8 mouse cellular contexts compared by ENCODE assay signal in the genomic region with DNA sequence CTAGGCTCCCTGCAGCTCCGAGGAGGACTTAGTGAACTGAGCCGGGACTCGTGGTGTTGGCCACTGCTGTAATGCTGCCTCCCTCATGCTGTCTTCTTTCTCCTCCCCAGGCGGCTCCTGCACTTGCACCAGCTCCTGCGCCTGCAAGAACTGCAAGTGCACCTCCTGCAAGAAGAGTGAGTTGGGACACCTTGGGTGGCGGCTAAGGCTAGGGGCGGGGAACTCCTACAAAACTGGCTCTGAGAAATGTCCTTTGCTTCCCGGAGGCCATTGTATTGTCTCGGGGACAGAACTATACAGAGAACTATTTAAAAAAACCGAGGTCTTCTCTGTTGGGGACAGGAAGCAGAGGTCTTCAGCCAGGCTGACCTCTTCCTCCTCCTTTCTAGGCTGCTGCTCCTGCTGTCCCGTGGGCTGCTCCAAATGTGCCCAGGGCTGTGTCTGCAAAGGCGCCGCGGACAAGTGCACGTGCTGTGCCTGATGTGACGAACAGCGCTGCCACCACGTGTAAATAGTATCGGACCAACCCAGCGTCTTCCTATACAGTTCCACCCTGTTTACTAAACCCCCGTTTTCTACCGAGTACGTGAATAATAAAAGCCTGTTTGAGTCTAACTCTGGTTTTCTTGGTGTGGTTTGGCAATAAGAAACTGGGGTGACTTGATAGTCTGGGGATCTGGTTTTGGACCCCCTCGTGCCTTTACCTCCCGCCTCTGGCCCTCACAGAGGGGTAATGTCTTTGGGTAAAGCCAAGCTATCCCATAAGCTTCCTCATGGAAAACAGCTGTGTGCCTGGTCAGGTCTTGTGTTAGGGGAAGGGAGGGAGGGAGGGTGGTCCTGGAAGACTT. TPM values are rescaled to one million over a fixed set of nuclear protein-coding genes. Genes with fewer than 3 reads are reported as not detected.
DNase-seq lines count a peak whose midpoint lies in the region; ATAC-seq lines count a peak whose summit lies in the region.

No protein-coding gene starts in this region.

- H3K4me2 ChIP-seq in heart, embryonic 11.5 days = peak overlapping the region; percentile 93
- peak overlapping the region; percentile 66 for H3K4me2 ChIP-seq in midbrain, embryonic 14.5 days (ENCODE audit: low read length)

- no peaks in the 10 kb centered on the region for H3K9me3 ChIP-seq in heart, embryonic 11.5 days (replicated peaks; ENCODE audit: control insufficient read depth, low read length)
- no peaks in the 10 kb centered on the region for H3K9me3 ChIP-seq in midbrain, embryonic 14.5 days (ENCODE audit: control insufficient read depth, low read length)

- no peaks in the 10 kb centered on the region for H3K4me1 ChIP-seq in heart, embryonic 11.5 days (ENCODE audit: control insufficient read depth, insufficient read depth, low read length)
- peaks cover 14% of the 10 kb centered on the region for H3K4me1 ChIP-seq in midbrain, embryonic 14.5 days (ENCODE audit: control insufficient read depth, insufficient read depth, low read length)

- H3K27ac ChIP-seq in heart, embryonic 11.5 days (ENCODE audit: low read depth, low read length) = peak overlapping the region; percentile 66
- H3K27ac ChIP-seq in midbrain, embryonic 14.5 days (replicated peaks; ENCODE audit: low read depth, low read length) = no peak overlapping the region

- H3K4me3 ChIP-seq in heart, embryonic 11.5 days (ENCODE audit: low read depth, low read length) = peak overlapping the region; percentile 58
- H3K4me3 ChIP-seq in midbrain, embryonic 14.5 days (replicated peaks; ENCODE audit: low read depth, low read length) = peak overlapping the region; percentile 34; the same call in 1 of the 2 replicates

- peak overlapping the region; percentile 74 for H3K9ac ChIP-seq in heart, embryonic 11.5 days (ENCODE audit: low read depth, low read length)
- no peak overlapping the region for H3K9ac ChIP-seq in midbrain, embryonic 14.5 days (replicated peaks; ENCODE audit: low read length)

- H3K36me3 ChIP-seq in heart, embryonic 11.5 days (ENCODE audit: control insufficient read depth, insufficient read depth, low read length) = no peaks in the 10 kb centered on the region
- H3K36me3 ChIP-seq in midbrain, embryonic 14.5 days (ENCODE audit: control insufficient read depth, insufficient read depth, low read length) = no peaks in the 10 kb centered on the region

- ATAC-seq in heart, embryonic 11.5 days (replicated peaks; ENCODE audit: insufficient number of reproducible peaks, low FRiP score, low TSS enrichment) = no peak
- no peak for ATAC-seq in midbrain, embryonic 14.5 days (ENCODE audit: low FRiP score, low TSS enrichment)

- peaks cover 75% of the 10 kb centered on the region for H3K27me3 ChIP-seq in heart, embryonic 11.5 days (ENCODE audit: control insufficient read depth, insufficient read depth, low read length)
- peaks cover 82% of the 10 kb centered on the region for H3K27me3 ChIP-seq in midbrain, embryonic 14.5 days (ENCODE audit: control insufficient read depth, insufficient read depth, low read length)

- peak; percentile 50 to 62 for DNase-seq in heart, adult 18-20 months
- no peak for DNase-seq in heart, postnatal 25 days (ENCODE audit: low spot score)
- peak; percentile 66 for DNase-seq in adrenal gland, postnatal 14 days
- DNase-seq in kidney, postnatal 14 days = peak; percentile 29
- DNase-seq in midbrain, embryonic 14.5 days = peak; percentile 43
- DNase-seq in left cerebral cortex, postnatal 4 days = no peak
- no peak for DNase-seq in thymus, postnatal 25 days

- intact Hi-C loops in heart, postnatal 25 days (cut with DNase I) = no loop called here
- intact Hi-C loops in left cerebral cortex, postnatal 4 days (cut with DNase I) = no loop called here

- 7% methylated on average over 25 of the region's 25 CpGs for WGBS in heart, embryonic 11.5 days (ENCODE audit: insufficient replicate concordance)
- 2% methylated on average over 25 of the region's 25 CpGs for WGBS in midbrain, embryonic 14.5 days

RNA-seq across cellular contexts. Expression of a gene that starts 1.1 kb away (rescaled TPM):
- 100 to 1,000 TPM; 240 to 413 TPM for total RNA-seq in heart, adult 18-20 months (2021)
- 100 to 1,000 TPM; 270 to 370 TPM for total RNA-seq in heart, postnatal 25 days (2021)
- total RNA-seq in adrenal gland, postnatal 14 days (2021) = 237 and 369 TPM in 2 replicates
- polyA plus RNA-seq in heart, embryonic 11.5 days (2014; fragmentation: Nextera tagmentation; extraction: Ambion mirVana) = 270 and 395 TPM in 2 replicates
- 34.9 and 38.4 TPM in 2 replicates for polyA plus RNA-seq in midbrain, embryonic 14.5 days (2014; fragmentation: Nextera tagmentation; extraction: Ambion mirVana)
- 10 to 100 TPM; 40.5 to 51.0 TPM for total RNA-seq in left cerebral cortex, postnatal 4 days (2021)

RNA-seq across cellular contexts. Expression of a gene that starts 7.5 kb away (rescaled TPM):
- total RNA-seq in heart, adult 18-20 months (2021) = 10 to 100 TPM; 24.4 to 89.7 TPM
- 100 to 1,000 TPM in 1 of 2 experiments, 10 to 100 TPM in 1; 47.6 to 115 TPM for total RNA-seq in heart, postnatal 25 days (2021)
- 119 and 299 TPM in 2 replicates for total RNA-seq in adrenal gland, postnatal 14 days (2021)
- 58.5 and 102 TPM in 2 replicates for polyA plus RNA-seq in heart, embryonic 11.5 days (2014; fragmentation: Nextera tagmentation; extraction: Ambion mirVana)
- 7.9 and 9.3 TPM in 2 replicates for polyA plus RNA-seq in midbrain, embryonic 14.5 days (2014; fragmentation: Nextera tagmentation; extraction: Ambion mirVana)
- 10 to 100 TPM; 48.9 to 50.5 TPM for total RNA-seq in left cerebral cortex, postnatal 4 days (2021)

RNA-seq across cellular contexts. Expression of a gene that starts 27.5 kb away (rescaled TPM):
- 1 to 10 TPM; 2.2 to 2.4 TPM for total RNA-seq in heart, adult 18-20 months (2021)
- total RNA-seq in heart, postnatal 25 days (2021) = 1 to 10 TPM; 3.2 to 5.6 TPM
- total RNA-seq in adrenal gland, postnatal 14 days (2021) = 4.3 and 8.4 TPM in 2 replicates
- polyA plus RNA-seq in heart, embryonic 11.5 days (2014; fragmentation: Nextera tagmentation; extraction: Ambion mirVana) = 22.7 TPM in 2 replicates
- polyA plus RNA-seq in midbrain, embryonic 14.5 days (2014; fragmentation: Nextera tagmentation; extraction: Ambion mirVana) = 137 and 212 TPM in 2 replicates
- total RNA-seq in left cerebral cortex, postnatal 4 days (2021) = 100 to 1,000 TPM; 204 to 210 TPM

RNA-seq across cellular contexts. Expression of a gene that starts 34.4 kb away (rescaled TPM):
- 10 to 100 TPM; 15.6 to 16.2 TPM for total RNA-seq in heart, adult 18-20 months (2021)
- total RNA-seq in heart, postnatal 25 days (2021) = 10 to 100 TPM; 15.3 to 15.5 TPM
- 17.1 and 20.2 TPM in 2 replicates for total RNA-seq in adrenal gland, postnatal 14 days (2021)
- 73.4 and 79.1 TPM in 2 replicates for polyA plus RNA-seq in heart, embryonic 11.5 days (2014; fragmentation: Nextera tagmentation; extraction: Ambion mirVana)
- polyA plus RNA-seq in midbrain, embryonic 14.5 days (2014; fragmentation: Nextera tagmentation; extraction: Ambion mirVana) = 58.5 and 75.4 TPM in 2 replicates
- total RNA-seq in left cerebral cortex, postnatal 4 days (2021) = 10 to 100 TPM; 51.0 to 52.1 TPM

RNA-seq across cellular contexts. Expression of a gene that starts 42.9 kb away (rescaled TPM):
- not detected for total RNA-seq in heart, adult 18-20 months (2021)
- total RNA-seq in heart, postnatal 25 days (2021) = not detected
- not detected in 2 replicates for total RNA-seq in adrenal gland, postnatal 14 days (2021)
- polyA plus RNA-seq in heart, embryonic 11.5 days (2014; fragmentation: Nextera tagmentation; extraction: Ambion mirVana) = not detected in 2 replicates
- polyA plus RNA-seq in midbrain, embryonic 14.5 days (2014; fragmentation: Nextera tagmentation; extraction: Ambion mirVana) = not detected in 2 replicates
- not detected for total RNA-seq in left cerebral cortex, postnatal 4 days (2021)

Comparison
In these comparisons a context has a peak if more than half of its experiments do, and no peak if none do; other contexts are left out.
1. DNase-seq: peak in heart, adult 18-20 months (2 of 2), adrenal gland, postnatal 14 days (single experiment), kidney, postnatal 14 days (single experiment) and midbrain, embryonic 14.5 days (single experiment); none in heart, postnatal 25 days (single experiment), left cerebral cortex, postnatal 4 days (single experiment) and thymus, postnatal 25 days (single experiment).
2. RNA of a gene that starts 27.5 kb away (total RNA-seq): 204 to 210 TPM in left cerebral cortex, postnatal 4 days; 3.2 to 5.6 TPM in heart, postnatal 25 days, 4.3 to 8.4 TPM in adrenal gland, postnatal 14 days and 2.2 to 2.4 TPM in heart, adult 18-20 months; every median in the first group is over 10 times any median in the second.